Mouse (Mus musculus) c-Kit-positive CD71-positive TER-119-positive erythroid progenitor cells, embryonic 14.5 days (primary cell): Measurements from ENCODE around the gene Igf1.

Source experiments
- DNase-seq: peaks from one replicate; pipeline ENCODE4 v3.0.0-alpha.2; 2013; ENCODE audit warnings: low spot score

Gene Igf1

DNA sequence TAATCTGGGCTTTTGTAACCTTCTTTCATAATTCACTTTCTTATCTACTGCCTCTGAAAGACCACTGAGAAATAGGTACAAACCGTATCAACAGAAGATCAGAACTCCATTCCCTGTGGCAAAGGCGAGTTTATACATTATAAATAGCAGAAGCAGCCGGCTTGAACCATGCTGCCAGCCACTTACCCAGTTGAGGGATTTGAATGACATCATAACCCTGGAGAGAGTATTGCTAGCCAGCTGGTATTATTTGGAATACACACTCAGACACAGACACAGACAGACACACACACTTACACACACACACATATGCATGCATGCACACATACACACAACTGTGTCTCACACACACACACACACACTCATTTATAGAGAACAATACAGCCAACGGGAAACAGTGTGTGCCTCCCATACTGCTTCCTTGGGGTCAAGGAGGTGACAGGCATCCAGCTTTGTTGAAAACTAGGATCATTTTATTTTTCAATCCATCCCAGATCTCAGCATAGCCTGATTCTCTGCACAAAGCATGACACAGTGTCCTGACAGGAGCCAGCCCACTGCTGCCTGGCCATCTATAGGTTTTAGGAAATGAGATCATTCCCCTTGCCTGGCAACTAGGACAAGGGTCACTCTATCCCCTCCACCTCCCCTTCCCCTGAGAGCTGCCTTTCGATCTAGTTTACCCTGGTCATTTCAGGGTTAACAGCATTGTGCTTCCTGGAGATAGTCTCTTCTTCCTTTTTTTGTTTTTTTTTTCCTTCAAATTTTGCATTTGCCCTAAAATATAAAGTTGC lies at the start of gene Igf1:
Igf1 (plus strand) TSS at position 253 of the 794 bp plus-strand sequence.
- DNase-seq: no peak

GRCm38 (mm10) chr10:87812157-87813072 lies 45.6 kb upstream of the Igf1 start:
- DNase-seq: no peak

- no peak for DNase-seq
These were observed 44.9 kb upstream of the Igf1 start for GRCm38 (mm10) chr10:87813073-87813590.

GRCm38 (mm10) chr10:87816861-87817260 lies 41.2 kb upstream of the Igf1 start:
- no peak for DNase-seq

DNA sequence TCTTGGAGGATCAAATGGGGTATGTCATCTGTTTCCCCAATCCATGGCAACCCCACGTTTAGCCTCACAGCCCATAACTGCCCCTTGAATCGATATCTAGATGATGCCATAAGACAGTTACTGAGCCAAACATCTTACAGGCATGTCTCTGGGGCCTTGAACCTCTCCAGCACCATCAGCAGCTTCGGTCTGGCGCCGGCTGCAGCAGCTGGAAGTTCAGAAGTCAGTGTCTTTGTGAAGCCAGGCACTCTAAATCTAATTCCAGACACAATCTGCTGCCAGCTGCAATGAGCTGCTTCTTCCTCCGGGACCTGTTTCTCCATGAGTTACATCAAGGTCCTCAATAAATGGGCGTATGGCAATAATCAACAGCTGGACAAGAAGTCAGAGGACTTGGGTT lies 40.3 kb upstream of the Igf1 start:
- DNase-seq: no peak

DNA sequence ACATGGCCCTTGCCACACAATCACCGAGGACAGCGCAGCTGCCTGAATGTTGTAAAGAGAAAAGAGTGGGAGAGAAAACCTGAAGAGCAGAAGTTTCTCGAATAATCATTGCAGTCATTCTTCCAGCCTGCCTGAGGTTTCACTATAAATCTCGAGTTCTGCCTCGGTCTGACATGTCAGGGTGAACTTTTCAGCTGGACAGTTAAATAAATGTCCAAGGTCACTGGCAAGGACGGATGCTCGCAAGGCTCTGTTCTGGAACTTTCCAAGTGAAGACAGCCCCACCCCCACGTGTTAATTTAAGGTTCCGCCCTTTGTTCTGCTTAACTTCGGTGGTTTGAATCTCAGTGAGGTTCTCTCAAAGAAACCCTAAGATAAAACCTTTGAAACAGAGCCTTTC lies 36.2 kb upstream of the Igf1 start:
- DNase-seq: no peak

- no peak for DNase-seq
These were observed 28.1 kb upstream of the Igf1 start for GRCm38 (mm10) chr10:87830012-87830411.

DNA sequence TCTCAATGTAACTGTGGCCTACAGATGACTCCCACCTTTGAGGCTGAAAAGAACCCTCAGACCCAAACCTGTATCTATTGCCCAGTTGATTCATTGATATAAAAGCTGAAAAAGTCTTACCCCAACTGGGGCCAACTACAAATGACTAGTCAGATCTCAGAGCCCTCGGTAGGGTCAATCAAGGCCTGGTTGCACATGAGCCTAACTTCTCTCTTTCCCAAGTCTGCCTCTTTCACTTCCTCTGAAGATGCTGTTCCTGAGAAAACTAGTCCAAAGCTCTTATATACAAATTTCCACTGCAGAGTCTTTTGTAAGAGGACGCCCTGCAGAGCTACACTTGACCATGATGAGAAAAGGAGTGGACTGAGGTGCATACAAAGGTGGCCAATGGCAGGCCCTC lies 27.4 kb upstream of the Igf1 start:
- no peak for DNase-seq

DNA sequence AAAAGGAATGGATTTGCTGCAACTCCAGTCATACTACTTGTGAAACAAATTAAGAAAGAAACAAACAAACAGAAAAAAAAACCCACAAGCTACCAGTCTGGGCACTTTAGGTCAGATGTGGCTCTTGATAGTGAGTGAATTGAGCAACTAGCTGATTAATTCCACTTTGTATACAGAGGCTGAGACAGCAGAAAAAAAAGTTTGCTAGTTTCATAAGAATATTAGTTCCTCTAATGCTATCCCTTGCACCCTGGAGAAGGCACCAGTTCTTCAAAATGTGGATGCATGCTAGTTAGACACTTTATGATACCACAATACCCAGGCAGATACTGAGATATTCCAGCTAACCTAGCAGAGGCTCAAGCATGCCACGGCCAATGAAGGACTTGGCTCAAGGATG lies 26.0 kb upstream of the Igf1 start:
- DNase-seq: no peak

DNA sequence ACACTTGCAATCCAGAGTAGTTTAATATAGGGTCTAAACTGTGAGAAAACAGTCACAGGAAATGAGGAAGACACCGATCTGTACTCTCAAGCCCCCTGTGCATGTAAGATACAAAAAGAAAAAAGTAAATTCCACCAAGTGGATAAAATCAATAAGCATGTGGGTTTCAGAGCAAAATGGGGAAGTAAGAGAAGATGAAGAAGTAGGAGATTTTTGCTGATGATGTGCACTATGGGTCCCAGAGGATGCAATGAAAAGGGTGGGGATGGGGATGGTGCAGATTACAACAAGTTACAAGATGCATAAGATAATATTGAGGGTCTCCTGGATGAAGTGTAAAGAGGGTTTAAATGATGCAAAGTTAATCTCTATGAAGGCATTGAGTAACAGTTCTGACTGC lies 18.6 kb upstream of the Igf1 start:
- DNase-seq: no peak

DNA sequence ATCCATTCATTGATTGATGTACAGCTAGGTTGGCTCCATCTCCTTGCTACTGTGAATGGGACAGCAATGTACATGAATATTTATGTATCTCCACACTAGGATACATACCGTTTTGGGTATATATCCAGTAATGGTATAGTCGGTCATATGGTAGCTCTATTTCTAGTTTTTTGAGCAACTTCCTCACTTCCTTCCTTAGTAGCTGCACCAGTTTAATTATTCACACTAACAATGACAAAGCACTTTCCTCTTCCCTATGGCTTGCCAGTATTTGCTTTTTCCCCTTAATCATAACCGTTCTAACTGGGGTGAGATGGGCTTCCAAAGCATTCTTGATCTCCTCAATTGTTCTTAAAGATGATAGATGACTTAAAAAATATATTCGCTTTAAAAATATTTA lies 15.6 kb upstream of the Igf1 start:
- DNase-seq: no peak

DNA sequence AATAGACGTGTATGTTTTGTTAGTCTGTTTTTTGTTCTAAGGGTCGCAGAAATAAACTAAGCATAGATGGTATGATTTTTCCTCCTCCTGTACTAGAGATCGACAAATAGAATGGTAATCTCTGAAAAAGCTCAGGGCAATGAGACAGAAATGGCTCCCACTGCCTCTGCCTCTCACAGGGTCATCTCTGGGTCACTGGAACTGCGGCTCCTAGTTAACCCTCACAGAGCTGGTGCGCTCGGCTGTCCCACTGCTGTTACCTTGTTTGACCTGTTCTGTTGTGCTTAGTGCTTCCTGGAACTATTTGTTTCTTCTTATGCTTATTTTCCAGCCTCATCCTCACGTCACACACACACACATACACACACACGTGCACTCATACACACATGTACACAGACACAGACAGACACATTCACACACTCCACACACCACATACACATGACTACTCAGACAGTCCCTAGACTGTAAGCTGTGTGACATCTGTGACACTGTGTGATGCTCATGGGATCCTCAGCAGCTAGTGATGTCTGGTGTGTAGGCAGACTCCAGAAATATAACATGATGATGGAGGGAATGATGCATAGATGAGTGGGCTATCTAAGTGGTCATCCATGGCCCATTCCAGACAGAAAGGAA lies 13.0 kb upstream of the Igf1 start:
- DNase-seq: no peak

GRCm38 (mm10) chr10:87847882-87848281 lies 10.2 kb upstream of the Igf1 start:
- DNase-seq: no peak

- no peak for DNase-seq
These were observed 9.6 kb upstream of the Igf1 start for GRCm38 (mm10) chr10:87848419-87848818.

- no peak for DNase-seq
These were observed 6.6 kb upstream of the Igf1 start for GRCm38 (mm10) chr10:87851492-87851891.

- peak; percentile 32 for DNase-seq
These were observed 3.7 kb upstream of the Igf1 start for GRCm38 (mm10) chr10:87854408-87854807.

- DNase-seq: no peak
These were observed 2.5 kb upstream of the Igf1 start for GRCm38 (mm10) chr10:87855423-87856122.

DNA sequence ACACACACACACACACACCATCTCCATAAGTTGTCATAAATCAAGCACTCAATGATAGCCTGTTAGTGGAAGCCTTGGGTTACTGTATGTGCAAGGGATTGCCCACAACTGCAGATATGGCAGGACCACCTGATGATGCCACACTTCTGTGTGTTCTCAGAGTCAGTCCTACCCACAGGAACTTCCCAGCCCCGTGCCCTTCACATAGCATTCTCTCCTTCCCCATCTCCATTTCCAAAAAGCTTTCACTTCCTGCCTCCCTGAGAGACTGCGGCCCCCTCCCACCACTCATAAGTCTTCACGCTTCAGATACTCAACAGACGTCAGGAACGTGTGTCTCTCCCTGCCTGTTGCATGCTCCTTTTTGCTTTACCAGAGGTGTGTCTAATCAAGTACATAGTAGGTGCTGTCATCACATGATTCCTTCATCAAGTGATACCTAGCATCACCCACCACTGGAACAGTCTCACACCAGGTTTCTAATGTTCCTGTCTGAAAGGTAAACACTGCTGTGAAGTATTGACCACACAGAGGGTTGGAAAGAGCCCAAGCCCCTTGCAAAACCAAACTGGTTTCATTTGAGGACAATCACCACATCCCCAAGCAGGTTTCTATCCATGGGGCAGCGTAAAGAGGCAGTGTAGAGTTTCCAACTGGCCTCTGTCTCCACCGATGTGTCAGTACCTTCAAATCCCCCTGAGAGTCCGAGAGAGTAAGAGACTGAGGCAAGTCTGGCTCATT lies 680 bp upstream of the Igf1 start:
- no peak for DNase-seq

DNA sequence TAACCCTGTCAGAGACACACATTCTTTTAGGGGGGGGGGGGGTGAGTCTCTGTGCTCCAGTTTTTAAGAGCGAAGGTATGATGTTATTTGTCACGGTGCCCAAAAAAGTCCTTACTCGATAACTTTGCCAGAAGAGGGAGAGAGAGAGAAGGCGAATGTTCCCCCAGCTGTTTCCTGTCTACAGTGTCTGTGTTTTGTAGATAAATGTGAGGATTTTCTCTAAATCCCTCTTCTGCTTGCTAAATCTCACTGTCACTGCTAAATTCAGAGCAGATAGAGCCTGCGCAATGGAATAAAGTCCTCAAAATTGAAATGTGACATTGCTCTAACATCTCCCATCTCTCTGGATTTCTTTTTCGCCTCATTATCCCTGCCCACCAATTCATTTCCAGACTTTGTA lies 874 bp downstream of the Igf1 start:
- DNase-seq: no peak

DNA sequence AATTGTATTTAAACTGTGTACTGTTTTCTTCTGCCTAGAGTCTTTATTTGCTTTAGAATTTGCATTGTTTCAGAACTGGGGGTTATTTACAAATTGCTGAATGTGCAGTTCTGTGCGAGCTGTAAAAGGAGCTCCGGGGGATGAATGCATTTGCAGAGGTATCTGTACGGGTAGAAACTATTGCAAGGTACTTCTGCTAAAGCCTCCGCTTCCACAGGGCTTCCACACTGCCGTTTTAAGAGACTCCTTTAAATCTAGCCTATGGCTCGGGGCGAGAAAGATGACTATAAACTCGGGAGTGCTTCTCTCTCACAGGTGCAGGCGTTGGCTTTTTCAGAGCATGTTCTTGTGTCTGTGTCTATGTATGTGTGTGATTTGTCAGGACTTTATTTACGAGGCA lies 1.4 kb downstream of the Igf1 start:
- DNase-seq: no peak
